Mouse (Mus musculus) MEL (cell line): ENCODE measurements around the gene Man2a2. TPM values are rescaled to one million over a fixed set of nuclear protein-coding genes. Genes with fewer than 3 reads are reported as not detected.

Source experiments
- DNase-seq: peaks from one replicate; pipeline ENCODE4 v3.0.0; 2011; ENCODE audit warnings: low read depth, low spot score
- H3K27ac ChIP-seq: 2 replicates; pipeline ENCODE4 v1.5.1; 2012; ENCODE audit warnings: low read depth, mild to moderate bottlenecking, control low read depth, low read length, moderate library complexity; ENCODE audit not compliant: control insufficient read depth
- H3K27me3 ChIP-seq, 2 experiments: fragments of 150-350 bp in 1 of 2; sonication (generic) in 1 of 2; 2 replicates each; pipeline ENCODE4 v1.6.1; 2012; ENCODE audit warnings: low read length in 2 of 2, mild to moderate bottlenecking in 2 of 2, improper control_type of control experiment in 1 of 2, moderate library complexity in 1 of 2; ENCODE audit not compliant: insufficient read depth in 2 of 2, control insufficient read depth in 1 of 2
- H3K36me3 ChIP-seq, 2 experiments: 2 replicates each; pipeline ENCODE4 v1.6.1; 2012 to 2014; ENCODE audit warnings: low read length in 2 of 2, improper control_type of control experiment in 1 of 2, inconsistent platforms in 1 of 2, mild to moderate bottlenecking in 1 of 2; ENCODE audit not compliant: insufficient read depth in 2 of 2, control insufficient read depth in 1 of 2
- H3K4me1 ChIP-seq, 2 experiments: fragments of 150-350 bp in 1 of 2; sonication (generic) in 1 of 2; 2 replicates each; pipeline ENCODE4 v1.6.1; 2012; ENCODE audit warnings: low read length in 2 of 2, improper control_type of control experiment in 1 of 2, mild to moderate bottlenecking in 1 of 2; ENCODE audit not compliant: insufficient read depth in 2 of 2, control insufficient read depth in 1 of 2
- H3K4me3 ChIP-seq, 2 experiments: fragments of 150-350 bp in 1 of 2; sonication (generic) in 1 of 2; 2 replicates each; pipeline ENCODE4 v1.5.1; 2012; ENCODE audit warnings: low read depth in 2 of 2, low read length in 2 of 2, mild to moderate bottlenecking in 2 of 2, moderate library complexity in 2 of 2, control low read depth in 1 of 2, improper control_type of control experiment in 1 of 2; ENCODE audit not compliant: control insufficient read depth in 1 of 2, insufficient read depth in 1 of 2
- H3K79me2 ChIP-seq: 2 replicates; pipeline ENCODE4 v1.6.1; 2012; ENCODE audit warnings: mild to moderate bottlenecking, low read length, moderate library complexity; ENCODE audit not compliant: control insufficient read depth, poor library complexity, insufficient read depth
- H3K9ac ChIP-seq: 2 replicates; pipeline ENCODE4 v1.6.1; 2012; ENCODE audit warnings: low read depth, mild to moderate bottlenecking, control low read depth, low read length, moderate library complexity; ENCODE audit not compliant: control insufficient read depth, poor library complexity, severe bottlenecking
- H3K9me3 ChIP-seq: fragments of 150-350 bp; sonication (generic); replicated peaks from 2 replicates; pipeline ENCODE4 v1.6.1; 2012; ENCODE audit warnings: mild to moderate bottlenecking, low read length, improper control_type of control experiment, moderate library complexity; ENCODE audit not compliant: insufficient read depth
- BHLHE40 ChIP-seq: IDR thresholded peaks from 2 replicates; pipeline ENCODE4 v1.6.1; 2012; ENCODE audit warnings: low read depth, mild to moderate bottlenecking, inconsistent platforms, low read length, improper control_type of control experiment, borderline replicate concordance
- CHD1 ChIP-seq: IDR thresholded peaks from 2 replicates; pipeline ENCODE4 v1.6.1; 2012; ENCODE audit warnings: low read depth, mild to moderate bottlenecking, inconsistent platforms, low read length, improper control_type of control experiment
- CTCF ChIP-seq, 3 experiments: IDR thresholded peaks in 2 of 3; conservative IDR thresholded peaks in 1 of 3; 2 replicates each; pipeline ENCODE4 v1.5.1; 2011 to 2012; ENCODE audit warnings: low read length in 3 of 3, low read depth in 2 of 3, mild to moderate bottlenecking in 2 of 3, improper control_type of control experiment in 1 of 3, inconsistent platforms in 1 of 3, mixed read lengths in 1 of 3, moderate library complexity in 1 of 3; ENCODE audit not compliant: control insufficient read depth in 1 of 3, insufficient read depth in 1 of 3, poor library complexity in 1 of 3, severe bottlenecking in 1 of 3
- EP300 ChIP-seq, 2 experiments: IDR thresholded peaks; 2 replicates each; pipeline ENCODE4 v1.6.1; 2011; ENCODE audit warnings: improper control_type of control experiment in 2 of 2, low read length in 2 of 2, low read depth in 1 of 2, mild to moderate bottlenecking in 1 of 2
- ETS1 ChIP-seq: IDR thresholded peaks from 2 replicates; pipeline ENCODE4 v1.6.1; 2012; ENCODE audit warnings: low read depth, mild to moderate bottlenecking, inconsistent platforms, low read length, improper control_type of control experiment, moderate library complexity
- JUND ChIP-seq: IDR thresholded peaks from 2 replicates; pipeline ENCODE4 v1.6.1; 2011; ENCODE audit warnings: low read depth, mild to moderate bottlenecking, improper control_type of control experiment, low read length
- MAZ ChIP-seq: IDR thresholded peaks from 2 replicates; pipeline ENCODE4 v1.6.1; 2012; ENCODE audit warnings: low read depth, mild to moderate bottlenecking, inconsistent platforms, low read length, improper control_type of control experiment
- MXI1 ChIP-seq: IDR thresholded peaks from 2 replicates; pipeline ENCODE4 v1.6.1; 2011; ENCODE audit warnings: mild to moderate bottlenecking, low read depth, low read length, improper control_type of control experiment
- MYC ChIP-seq: IDR thresholded peaks from 2 replicates; pipeline ENCODE4 v1.6.1; 2011; ENCODE audit warnings: low read depth, mild to moderate bottlenecking, low read length, improper control_type of control experiment, moderate library complexity
- POLR2A ChIP-seq, 2 experiments: IDR thresholded peaks; 2 replicates each; pipeline ENCODE4 v1.6.1; 2011 to 2012; ENCODE audit warnings: low read length in 2 of 2, mild to moderate bottlenecking in 2 of 2, control low read depth in 1 of 2, improper control_type of control experiment in 1 of 2, low read depth in 1 of 2, moderate library complexity in 1 of 2; ENCODE audit not compliant: control insufficient read depth in 1 of 2, insufficient read depth in 1 of 2, poor library complexity in 1 of 2
- POLR2AphosphoS5 ChIP-seq: IDR thresholded peaks from 2 replicates; pipeline ENCODE4 v1.6.1; 2012; ENCODE audit warnings: low read depth, borderline replicate concordance, mild to moderate bottlenecking, inconsistent platforms, low read length, moderate library complexity, mixed read lengths
- SMC3 ChIP-seq: IDR thresholded peaks from 2 replicates; pipeline ENCODE4 v1.6.1; 2011; ENCODE audit warnings: low read depth, low read length, improper control_type of control experiment
- TBP ChIP-seq: IDR thresholded peaks from 2 replicates; pipeline ENCODE4 v1.8.0; 2011; ENCODE audit warnings: low read depth, low read length, improper control_type of control experiment
- TCF12 ChIP-seq: IDR thresholded peaks from 2 replicates; pipeline ENCODE4 v1.6.1; 2014; ENCODE audit warnings: low read depth, mild to moderate bottlenecking, inconsistent platforms, low read length, improper control_type of control experiment, moderate library complexity
- UBTF ChIP-seq: IDR thresholded peaks from 2 replicates; pipeline ENCODE4 v1.6.1; 2012; ENCODE audit warnings: low read depth, mild to moderate bottlenecking, inconsistent platforms, low read length, improper control_type of control experiment, moderate library complexity, borderline replicate concordance; ENCODE audit not compliant: insufficient read depth
- ZNF384 ChIP-seq: IDR thresholded peaks from 2 replicates; pipeline ENCODE4 v1.6.1; 2012; ENCODE audit warnings: low read depth, mild to moderate bottlenecking, inconsistent platforms, low read length, improper control_type of control experiment
- polyA plus RNA-seq, 2 experiments: library from polyadenylated mRNA; stranded (reverse) in 1 of 2; unstranded in 1 of 2; fragments of >175 nt in 1 of 2; fragments of >200 nt in 1 of 2; gene quantifications; 2 replicates each; pipeline versions ENCODE4 v1.2.1 to v1.2.4; 2012; ENCODE audit warnings: low replicate concordance in 2 of 2, low read depth in 1 of 2; ENCODE audit not compliant: insufficient read length in 2 of 2, insufficient read depth in 1 of 2, missing spikeins in 1 of 2
- total RNA-seq: library from RNA; depleted of rRNA; stranded (reverse); fragments of 300-350 nt; gene quantifications from 2 replicates; pipeline ENCODE4 v1.2.3, GENCODE M21; 2012

Man2a2 gene
- total and polyA plus RNA-seq, 3 experiments = 19.2 to 38.6 TPM; not detected in 1

GRCm38 (mm10) chr7:80402651-80403321, 31.6 kb upstream of the Man2a2 start (continued):
- no peak for TF ChIP-seq SMC3
- TF ChIP-seq BHLHE40 = no peak
- TF ChIP-seq POLR2A (IDR thresholded peaks at IDR 0.05; ENCODE audit: control insufficient read depth in 1 of 2, insufficient read depth in 1 of 2, low read depth in 1 of 2, low read length in 2 of 2, poor library complexity in 1 of 2) = peak; percentile 37 to 74; a peak in 2 of 4 replicates
- no peak; the same call in 1 of the 2 replicates for TF ChIP-seq MXI1
- TF ChIP-seq ETS1 = no peak
- no peak for TF ChIP-seq TBP
- no peak for TF ChIP-seq CHD1

- Histone ChIP-seq H3K9ac (peak overlapping the region; percentile 82), H3K4me3 (peak overlapping the region; percentile 75 to 79), H3K36me3 (peaks cover 0 to 25% of the 10 kb centered on the region in 2 experiments; a peak in 2 of 4 replicates), H3K27me3 (no peaks in the 10 kb centered on the region), H3K27ac (peak overlapping the region; percentile 49), H3K79me2 (peaks cover 30% of the 10 kb centered on the region), H3K4me1 (peaks cover 8 to 36% of the 10 kb centered on the region in 2 experiments), H3K9me3 (no peaks in the 10 kb centered on the region)
- TF ChIP-seq JUND (no peak), MAZ (no peak), UBTF (peak; percentile 72; the same call in 1 of the 2 replicates)
- no peak for DNase-seq
Observed at GRCm38 (mm10) chr7:80401860-80402641, 30.9 kb upstream of the Man2a2 start.

- Histone ChIP-seq H3K9me3 (no peaks in the 10 kb centered on the region), H3K79me2 (peaks cover 30% of the 10 kb centered on the region), H3K27ac (peak overlapping the region; percentile 49), H3K4me1 (peaks cover 8 to 36% of the 10 kb centered on the region in 2 experiments), H3K9ac (peak overlapping the region; percentile 82), H3K4me3 (peak overlapping the region; percentile 75 to 79), H3K36me3 (peaks cover 0 to 25% of the 10 kb centered on the region in 2 experiments; a peak in 2 of 4 replicates), H3K27me3 (no peaks in the 10 kb centered on the region)
- peak; percentile 51 for DNase-seq
- TF ChIP-seq JUND (no peak), EP300 (IDR thresholded peaks at IDR 0.05; ENCODE audit: low read depth in 1 of 2, low read length in 2 of 2) (peak in 1 of 2 experiments; percentile 34; a peak in 1 of 4 replicates), POLR2AphosphoS5 (no peak), ZNF384 (peak; percentile 57), CTCF (IDR thresholded peaks at IDR 0.05 in 2 of 3, conservative IDR thresholded peaks at IDR 0.05 in 1 of 3; ENCODE audit: control insufficient read depth in 1 of 3, insufficient read depth in 1 of 3, low read depth in 2 of 3, low read length in 3 of 3, poor library complexity in 1 of 3, severe bottlenecking in 1 of 3) (no peak), MYC (0 out of 2 replicates have a peak, but pooled peaks have one; percentile 15), TCF12 (peak; percentile 7; the same call in 1 of the 2 replicates)
Observed at GRCm38 (mm10) chr7:80401041-80401859, 30.1 kb upstream of the Man2a2 start.
